Mouse (Mus musculus): ENCODE measurements around the gene Gm3252. TPM values are rescaled to one million over a fixed set of nuclear protein-coding genes. Genes with fewer than 3 reads are reported as not detected.
"Not testable (repeated sequence)": the region's sequence is repeated elsewhere in the genome, so short reads cannot be mapped to it uniquely, and the experiment has no call there.

Gm3252 gene
- total RNA-seq (2021) (not detected), polyA plus RNA-seq (2012; rRNA removed) (0.16 and 0.67 TPM in 2 replicates)
- long read RNA-seq: 0 reads

DNA sequence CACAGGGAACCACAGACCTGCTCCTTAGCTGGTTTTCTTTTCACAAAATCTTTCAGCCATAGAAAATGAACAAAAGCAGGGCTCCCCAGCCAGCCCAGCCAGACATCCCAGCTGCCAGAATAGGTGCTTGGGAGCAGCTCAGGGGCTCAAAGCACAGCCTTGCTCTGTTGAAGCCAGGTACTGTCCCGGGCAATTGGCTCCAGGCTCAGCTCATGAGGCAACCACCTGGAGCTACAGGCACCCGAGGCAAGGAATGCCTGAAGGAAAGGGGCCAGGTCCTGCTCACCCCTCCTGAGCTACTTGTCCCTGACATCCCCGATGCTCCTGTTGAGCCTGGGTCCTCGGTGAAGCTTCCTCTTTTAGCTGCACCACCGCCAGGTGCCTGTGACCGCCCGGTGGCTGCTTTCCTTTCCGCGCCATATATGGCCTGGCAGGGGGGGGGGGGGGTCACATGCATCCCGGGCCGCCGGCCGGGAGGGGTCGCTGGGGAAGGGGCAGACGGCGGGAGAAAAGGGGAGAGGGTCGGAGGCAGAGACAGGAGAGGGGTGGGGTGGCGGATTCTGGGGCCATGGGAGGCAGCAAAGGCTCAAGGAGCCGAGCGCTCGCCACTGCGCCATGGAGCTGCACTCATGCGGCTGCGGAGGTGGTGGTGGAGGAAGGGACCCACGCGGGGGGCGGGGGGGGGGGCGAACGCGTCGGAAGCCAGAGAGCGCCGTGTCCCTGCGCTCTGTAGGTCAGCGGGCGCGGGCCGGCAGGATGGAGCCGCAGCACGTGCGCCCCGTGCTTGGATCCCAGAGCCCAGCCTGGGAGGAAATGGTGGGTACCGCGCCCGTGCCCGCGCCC is at the start of gene Gm3252:
Gm3252 (plus strand) TSS at position 738 of the 843 bp plus-strand sequence.
- WGBS: 8% methylated on average over 7 of the region's 47 CpGs
- DNase-seq: peak; percentile 1 to 12
- not testable (repeated sequence) for H3K4me1 ChIP-seq (ENCODE audit: control insufficient read depth, insufficient read depth, low read length)

DNA sequence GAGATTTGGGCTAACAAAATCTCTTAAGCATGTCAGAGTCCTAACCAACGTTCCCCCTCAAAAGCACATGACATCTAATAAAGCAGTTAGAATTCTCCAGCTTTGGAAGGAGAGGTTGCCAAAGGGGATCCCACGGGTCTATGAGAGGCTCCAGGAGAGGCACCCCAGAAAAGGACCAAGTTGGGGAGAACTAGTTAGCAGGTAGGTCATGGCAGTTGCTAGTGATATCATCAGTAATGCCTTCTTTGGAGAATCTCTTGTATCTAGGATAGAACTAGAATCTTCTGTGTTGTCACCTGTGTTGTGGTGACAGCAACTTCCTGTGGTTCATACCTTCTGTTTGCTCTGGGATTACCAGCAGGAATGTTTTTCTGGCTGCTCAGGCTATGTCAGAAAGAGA is 17.6 kb upstream of the Gm3252 start, which contains the start of gene Gm7876:
Gm7876 (plus strand) TSS at position 301 of the 400 bp plus-strand sequence.
- H3K27me3 ChIP-seq (ENCODE audit: control insufficient read depth, insufficient read depth, low read length); H3K79me2 ChIP-seq (replicated peaks; ENCODE audit: control insufficient read depth, insufficient read depth, low read length); H3K27ac ChIP-seq; H3K9ac ChIP-seq (ENCODE audit: low read depth, low read length); H3K36me3 ChIP-seq (ENCODE audit: control insufficient read depth, insufficient read depth, low read length); H3K4me3 ChIP-seq; intact Hi-C loops (cut with DNase I); DNase-seq; H3K4me1 ChIP-seq (ENCODE audit: control insufficient read depth, insufficient read depth, low read length): not testable (repeated sequence)
- 59% methylated on average over 1 of the region's 2 CpGs for WGBS

More for the DNA sequence above, at the start of gene Gm3252:
- H3K27me3 ChIP-seq (ENCODE audit: control insufficient read depth, insufficient read depth, low read length); H3K36me3 ChIP-seq (ENCODE audit: control insufficient read depth, insufficient read depth, low read length); H3K79me2 ChIP-seq (replicated peaks; ENCODE audit: control insufficient read depth, insufficient read depth, low read length); H3K4me3 ChIP-seq; H3K27ac ChIP-seq; intact Hi-C loops (cut with DNase I); H3K9ac ChIP-seq (ENCODE audit: low read depth, low read length): not testable (repeated sequence)

DNA sequence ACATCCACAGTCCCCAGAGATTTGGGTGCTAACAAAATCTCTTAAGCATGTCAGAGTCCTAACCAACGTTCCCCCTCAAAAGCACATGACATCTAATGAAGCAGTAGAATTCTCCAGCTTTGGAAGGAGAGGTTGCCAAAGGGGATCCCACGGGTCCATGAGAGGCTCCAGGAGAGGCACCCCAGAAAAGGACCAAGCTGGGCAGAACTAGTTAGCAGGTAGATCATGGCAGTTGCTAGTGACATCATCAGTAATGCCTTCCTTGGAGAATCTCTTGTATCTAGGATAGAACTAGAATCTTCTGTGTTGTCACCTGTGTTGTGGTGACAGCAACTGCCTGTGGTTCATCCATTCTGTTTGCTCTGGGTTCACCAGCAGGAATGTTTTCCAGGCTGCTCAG is 49.5 kb downstream of the Gm3252 start, which contains the start of gene Gm9602:
Gm9602 (plus strand) TSS at position 301 of the 400 bp plus-strand sequence.
- H3K36me3 ChIP-seq (ENCODE audit: control insufficient read depth, insufficient read depth, low read length); H3K4me3 ChIP-seq; H3K79me2 ChIP-seq (replicated peaks; ENCODE audit: control insufficient read depth, insufficient read depth, low read length); intact Hi-C loops (cut with DNase I); H3K4me1 ChIP-seq (ENCODE audit: control insufficient read depth, insufficient read depth, low read length); DNase-seq; H3K27ac ChIP-seq; H3K27me3 ChIP-seq (ENCODE audit: control insufficient read depth, insufficient read depth, low read length); H3K9ac ChIP-seq (ENCODE audit: low read depth, low read length): not testable (repeated sequence)
- WGBS: 27% methylated on average over 1 of the region's 2 CpGs

Other genes starting within 250 kb of the Gm3252 start
- not detected for gene Gm3182, start 245.0 kb upstream of the Gm3252 start, total RNA-seq (2021)
- gene Gm3182, start 245.0 kb upstream of the Gm3252 start, polyA plus RNA-seq (2012; rRNA removed): not detected in 2 replicates
- not detected for gene Gm3047, start 171.4 kb upstream of the Gm3252 start, total RNA-seq (2021)
- gene Gm3047, start 171.4 kb upstream of the Gm3252 start, polyA plus RNA-seq (2012; rRNA removed): not detected in 2 replicates
- not detected for gene Gm8159, start 94.4 kb upstream of the Gm3252 start, total RNA-seq (2021)
- not detected in 2 replicates for gene Gm8159, start 94.4 kb upstream of the Gm3252 start, polyA plus RNA-seq (2012; rRNA removed)
- gene Gm3239, start 62.6 kb upstream of the Gm3252 start, total RNA-seq (2021): not detected
- 0.06 TPM in 1 of 2 replicates, not detected in the other for gene Gm3239, start 62.6 kb upstream of the Gm3252 start, polyA plus RNA-seq (2012; rRNA removed)
- gene Gm7876, start 17.5 kb upstream of the Gm3252 start, total RNA-seq (2021): not detected
- gene Gm7876, start 17.5 kb upstream of the Gm3252 start, polyA plus RNA-seq (2012; rRNA removed): not detected in 2 replicates
- gene Gm9602, start 49.6 kb downstream of the Gm3252 start, total RNA-seq (2021): not detected
- gene Gm9602, start 49.6 kb downstream of the Gm3252 start, polyA plus RNA-seq (2012; rRNA removed): 0.08 TPM in 1 of 2 replicates, not detected in the other
- gene Gm3269, start 111.3 kb downstream of the Gm3252 start, total RNA-seq (2021): not detected
- not detected in 2 replicates for gene Gm3269, start 111.3 kb downstream of the Gm3252 start, polyA plus RNA-seq (2012; rRNA removed)
- 1 to 10 TPM in 1 of 2 experiments, under 1 TPM in 1; 0.52 to 2.4 TPM for gene Gm3264, start 128.8 kb downstream of the Gm3252 start, total RNA-seq (2021)
- gene Gm3264, start 128.8 kb downstream of the Gm3252 start, polyA plus RNA-seq (2012; rRNA removed): not detected in 2 replicates
- not detected for gene Gm3278, start 165.6 kb downstream of the Gm3252 start, total RNA-seq (2021)
- not detected in 2 replicates for gene Gm3278, start 165.6 kb downstream of the Gm3252 start, polyA plus RNA-seq (2012; rRNA removed)

Data from heart, adult 2 months (tissue).